Mouse (Mus musculus): ENCODE measurements around the gene Sesn2.
"Not testable (repeated sequence)": the region's sequence is repeated elsewhere in the genome, so short reads cannot be mapped to it uniquely, and the experiment has no call there.

GRCm38 (mm10) chr4:132555550-132555949 lies 45.2 kb upstream of the Sesn2 start:
- not testable (repeated sequence) for TF ChIP-seq CTCF (conservative IDR thresholded peaks at IDR 0.05; ENCODE audit: low read length); POU5F1 (IDR thresholded peaks at IDR 0.05; ENCODE audit: borderline replicate concordance, low read length); NANOG (IDR thresholded peaks at IDR 0.05; ENCODE audit: borderline replicate concordance, low read length)
